Mouse (Mus musculus): ENCODE data around the gene Ociad1. TPM values are rescaled to one million over a fixed set of nuclear protein-coding genes. Genes with fewer than 3 reads are reported as not detected.

Gene Ociad1
- polyA plus RNA-seq, 1 experiment from 2014 or later, result 144 TPM

- Histone ChIP-seq H3K27ac (ENCODE audit: low read depth) (peak overlapping the region; percentile 9; the same call in 1 of the 2 replicates), H3K9me3 (ENCODE audit: low read depth, low read length) (no peaks in the 10 kb centered on the region), H3K27me3 (ENCODE audit: insufficient read depth, low read length) (no peaks in the 10 kb centered on the region; the same call in 1 of the 2 replicates), H3K4me2 (peak overlapping the region; percentile 5; the same call in 1 of the 2 replicates), H3K36me3 (ENCODE audit: insufficient read depth) (no peaks in the 10 kb centered on the region), H3K4me1 (ENCODE audit: insufficient read depth) (peaks cover 3% of the 10 kb centered on the region), H3K4me3 (ENCODE audit: low read depth, low read length) (no peak overlapping the region), H3K9ac (no peak overlapping the region)
- WGBS, result 17% methylated on average over 5 of the region's 5 CpGs
- ATAC-seq (ENCODE audit: insufficient read depth) (no peak), DNase-seq (peak; percentile 18)
- TF ChIP-seq CTCF (IDR thresholded peaks at IDR 0.05; ENCODE audit: low read depth), result no peak
Observed at GRCm38 (mm10) chr5:73336448-73336847, 43.9 kb downstream of the Ociad1 start.

GRCm38 (mm10) chr5:73337961-73338831, 45.6 kb downstream of the Ociad1 start:
- Histone ChIP-seq H3K4me3 (ENCODE audit: low read depth, low read length) (peak overlapping the region; percentile 55), H3K9me3 (ENCODE audit: low read depth, low read length) (no peaks in the 10 kb centered on the region), H3K27me3 (ENCODE audit: insufficient read depth, low read length) (no peaks in the 10 kb centered on the region; the same call in 1 of the 2 replicates), H3K4me2 (peak overlapping the region; percentile 87), H3K9ac (peak overlapping the region; percentile 65), H3K4me1 (ENCODE audit: insufficient read depth) (peaks cover 3% of the 10 kb centered on the region), H3K27ac (ENCODE audit: low read depth) (no peak overlapping the region; the same call in 1 of the 2 replicates), H3K36me3 (ENCODE audit: insufficient read depth) (no peaks in the 10 kb centered on the region)
- 5% methylated on average over 35 of the region's 41 CpGs for WGBS
- peak; percentile 61; the same call in 1 of the 2 replicates for ATAC-seq (ENCODE audit: insufficient read depth)
- peak; percentile 54 for DNase-seq
- TF ChIP-seq CTCF (IDR thresholded peaks at IDR 0.05; ENCODE audit: low read depth), result no peak

GRCm38 (mm10) chr5:73338832-73339163, 46.2 kb downstream of the Ociad1 start:
- Histone ChIP-seq H3K4me1 (ENCODE audit: insufficient read depth) (peaks cover 3% of the 10 kb centered on the region), H3K4me3 (ENCODE audit: low read depth, low read length) (peak overlapping the region; percentile 55), H3K36me3 (ENCODE audit: insufficient read depth) (no peaks in the 10 kb centered on the region), H3K9me3 (ENCODE audit: low read depth, low read length) (no peaks in the 10 kb centered on the region), H3K27me3 (ENCODE audit: insufficient read depth, low read length) (no peaks in the 10 kb centered on the region; the same call in 1 of the 2 replicates), H3K4me2 (peak overlapping the region; percentile 87), H3K9ac (peak overlapping the region; percentile 65), H3K27ac (ENCODE audit: low read depth) (no peak overlapping the region)
- no peak for ATAC-seq (ENCODE audit: insufficient read depth)
- TF ChIP-seq CTCF (IDR thresholded peaks at IDR 0.05; ENCODE audit: low read depth), result no peak
- DNase-seq, result no peak
- WGBS, result 56% methylated on average over 14 of the region's 14 CpGs

- Histone ChIP-seq H3K27me3 (ENCODE audit: insufficient read depth, low read length) (no peaks in the 10 kb centered on the region; the same call in 1 of the 2 replicates), H3K4me3 (ENCODE audit: low read depth, low read length) (no peak overlapping the region), H3K4me2 (no peak overlapping the region), H3K9ac (no peak overlapping the region), H3K4me1 (ENCODE audit: insufficient read depth) (peaks cover 3% of the 10 kb centered on the region), H3K9me3 (ENCODE audit: low read depth, low read length) (no peaks in the 10 kb centered on the region), H3K27ac (ENCODE audit: low read depth) (no peak overlapping the region), H3K36me3 (ENCODE audit: insufficient read depth) (no peaks in the 10 kb centered on the region)
- 79% methylated on average over 9 of the region's 9 CpGs for WGBS
- TF ChIP-seq CTCF (IDR thresholded peaks at IDR 0.05; ENCODE audit: low read depth), result no peak
- no peak for DNase-seq
- no peak for ATAC-seq (ENCODE audit: insufficient read depth)
Observed at GRCm38 (mm10) chr5:73339779-73340722, 47.5 kb downstream of the Ociad1 start.

- Histone ChIP-seq H3K27me3 (ENCODE audit: insufficient read depth, low read length) (no peaks in the 10 kb centered on the region), H3K4me1 (ENCODE audit: insufficient read depth) (peaks cover 3% of the 10 kb centered on the region), H3K36me3 (ENCODE audit: insufficient read depth) (no peaks in the 10 kb centered on the region), H3K4me3 (ENCODE audit: low read depth, low read length) (no peak within 1 kb of the TSS), H3K27ac (ENCODE audit: low read depth) (no peak within 1 kb of the TSS), H3K9me3 (ENCODE audit: low read depth, low read length) (no peaks in the 10 kb centered on the region), H3K9ac (no peak within 1 kb of the TSS), H3K4me2 (no peak within 1 kb of the TSS)
- TF ChIP-seq CTCF (IDR thresholded peaks at IDR 0.05; ENCODE audit: low read depth), result no peak
- ATAC-seq (ENCODE audit: insufficient read depth), result no peak
- no peak for DNase-seq
- WGBS, result 80% methylated on average over 8 of the region's 8 CpGs
Observed at GRCm38 (mm10) chr5:73340723-73341235, 48.2 kb downstream of the Ociad1 start, which contains the start of gene Ociad2. Gene Ociad2, minus strand, starts transcription at chr5:73341028.

GRCm38 (mm10) chr5:73342701-73343355, 50.2 kb downstream of the Ociad1 start:
- WGBS, result 77% methylated on average over 22 of the region's 22 CpGs
- Histone ChIP-seq H3K9me3 (ENCODE audit: low read depth, low read length) (no peaks in the 10 kb centered on the region), H3K27me3 (ENCODE audit: insufficient read depth, low read length) (no peaks in the 10 kb centered on the region), H3K36me3 (ENCODE audit: insufficient read depth) (no peaks in the 10 kb centered on the region), H3K9ac (no peak overlapping the region), H3K4me3 (ENCODE audit: low read depth, low read length) (no peak overlapping the region), H3K4me1 (ENCODE audit: insufficient read depth) (peaks cover 2% of the 10 kb centered on the region; the same call in 1 of the 2 replicates), H3K27ac (ENCODE audit: low read depth) (no peak overlapping the region), H3K4me2 (no peak overlapping the region)
- no peak for DNase-seq
- no peak for ATAC-seq (ENCODE audit: insufficient read depth)
- no peak for TF ChIP-seq CTCF (IDR thresholded peaks at IDR 0.05; ENCODE audit: low read depth)
